Comparison of ENCODE assay signal across 8 mouse cellular contexts in genomic region chr10:76201978-76202377, GRCm38 (mm10). TPM values are rescaled to one million over a fixed set of nuclear protein-coding genes. Genes with fewer than 3 reads are reported as not detected.
DNase-seq lines count a peak whose midpoint lies in the region; ATAC-seq and TF ChIP-seq lines count a peak whose summit lies in the region.

No protein-coding gene starts in this region.

- no peak for ATAC-seq in intestine, postnatal 0 days
- ATAC-seq in intestine, embryonic 16.5 days: no peak

- 17% methylated on average over 7 of the region's 7 CpGs for WGBS in intestine, postnatal 0 days
- WGBS in intestine, embryonic 16.5 days: 19% methylated on average over 7 of the region's 7 CpGs

- no peaks in the 10 kb centered on the region for H3K27me3 ChIP-seq in intestine, postnatal 0 days (replicated peaks; ENCODE audit: control insufficient read depth, insufficient read depth, low read length)
- H3K27me3 ChIP-seq in intestine, embryonic 16.5 days (replicated peaks; ENCODE audit: control insufficient read depth, insufficient read depth, low read length): no peaks in the 10 kb centered on the region

- no peak overlapping the region for H3K9ac ChIP-seq in intestine, postnatal 0 days (ENCODE audit: low read depth, low read length)
- no peak overlapping the region for H3K9ac ChIP-seq in intestine, embryonic 16.5 days (ENCODE audit: low read depth, low read length)

- intact Hi-C loops in heart, postnatal 36 days (cut with DNase I): loop anchor here (5.0 to 10.0 kb wide), 2 partner anchors 225 to 317 kb away; no protein-coding TSS in a partner anchor
- intact Hi-C loops in left cerebral cortex, postnatal 14 days (cut with DNase I): loop anchor here (10.0 kb wide), 1 partner anchor 227 kb away; no protein-coding TSS in a partner anchor

- no peaks in the 10 kb centered on the region for H3K36me3 ChIP-seq in intestine, postnatal 0 days (ENCODE audit: control insufficient read depth, insufficient read depth)
- no peaks in the 10 kb centered on the region for H3K36me3 ChIP-seq in intestine, embryonic 16.5 days (ENCODE audit: control insufficient read depth, insufficient read depth, low read length)

- peak; percentile 35 for DNase-seq in T-cell, adult 2 months (ENCODE audit: low spot score)
- peak; percentile 69 to 87 for DNase-seq in cerebellum, postnatal 25 days
- DNase-seq in heart, postnatal 36 days: peak; percentile 53 to 69
- DNase-seq in left cerebral cortex, postnatal 14 days (ENCODE audit: low spot score in 2 of 2): peak; percentile 82 to 88
- DNase-seq in ovary, postnatal 10 days (ENCODE audit: low spot score): peak; percentile 56
- DNase-seq in thymus, postnatal 25 days: peak; percentile 56

- H3K9me3 ChIP-seq in intestine, postnatal 0 days (ENCODE audit: control insufficient read depth): no peaks in the 10 kb centered on the region
- H3K9me3 ChIP-seq in intestine, embryonic 16.5 days (ENCODE audit: control insufficient read depth, low read length): no peaks in the 10 kb centered on the region

- H3K4me3 ChIP-seq in intestine, postnatal 0 days (ENCODE audit: low read depth, low read length): no peak overlapping the region
- no peak overlapping the region for H3K4me3 ChIP-seq in intestine, embryonic 16.5 days (ENCODE audit: low read length)

- peak; percentile 85 for TF ChIP-seq CTCF in intestine, postnatal 0 days (IDR thresholded peaks at IDR 0.05; ENCODE audit: low read depth)

- no peak overlapping the region for H3K27ac ChIP-seq in intestine, postnatal 0 days (ENCODE audit: low read depth, low read length)
- no peak overlapping the region for H3K27ac ChIP-seq in intestine, embryonic 16.5 days (ENCODE audit: low read length)

- H3K4me2 ChIP-seq in intestine, postnatal 0 days (replicated peaks; ENCODE audit: low read depth): no peak overlapping the region
- H3K4me2 ChIP-seq in intestine, embryonic 16.5 days (ENCODE audit: low read depth, low read length): no peak overlapping the region

- no peaks in the 10 kb centered on the region for H3K4me1 ChIP-seq in intestine, postnatal 0 days (replicated peaks; ENCODE audit: control insufficient read depth, insufficient read depth, low read length)
- no peaks in the 10 kb centered on the region for H3K4me1 ChIP-seq in intestine, embryonic 16.5 days (ENCODE audit: control insufficient read depth, insufficient read depth, low read length)

RNA-seq across cellular contexts. Expression of gene Prmt2, which starts 35.7 kb away (rescaled TPM):
- 23.9 and 25.6 TPM in 2 replicates for polyA plus RNA-seq in intestine, postnatal 0 days (2015; fragmentation: Nextera tagmentation; extraction: Ambion mirVana)
- 42.6 and 44.2 TPM in 2 replicates for polyA plus RNA-seq in intestine, embryonic 16.5 days (2015; fragmentation: Nextera tagmentation; extraction: Ambion mirVana)
- total RNA-seq in heart, postnatal 36 days (2021): 10 to 100 TPM; 10.9 to 12.3 TPM
- 10 to 100 TPM; 56.6 to 60.6 TPM for total RNA-seq in left cerebral cortex, postnatal 14 days (2021)

RNA-seq across cellular contexts. Expression of gene S100b, which starts 51.7 kb away (rescaled TPM):
- 5.9 and 7.0 TPM in 2 replicates for polyA plus RNA-seq in intestine, postnatal 0 days (2015; fragmentation: Nextera tagmentation; extraction: Ambion mirVana)
- polyA plus RNA-seq in intestine, embryonic 16.5 days (2015; fragmentation: Nextera tagmentation; extraction: Ambion mirVana): 2.1 and 2.4 TPM in 2 replicates
- total RNA-seq in heart, postnatal 36 days (2021): 1 to 10 TPM; 1.4 to 1.6 TPM
- total RNA-seq in left cerebral cortex, postnatal 14 days (2021): 10 to 100 TPM; 86.5 to 89.4 TPM

RNA-seq across cellular contexts. Expression of gene Slc5a4a, which starts 54.7 kb away (rescaled TPM):
- polyA plus RNA-seq in intestine, postnatal 0 days (2015; fragmentation: Nextera tagmentation; extraction: Ambion mirVana): 0.31 and 0.39 TPM in 2 replicates
- 0.21 and 0.28 TPM in 2 replicates for polyA plus RNA-seq in intestine, embryonic 16.5 days (2015; fragmentation: Nextera tagmentation; extraction: Ambion mirVana)
- not detected for total RNA-seq in heart, postnatal 36 days (2021)
- total RNA-seq in left cerebral cortex, postnatal 14 days (2021): not detected

Comparison
In these comparisons a context has a peak if more than half of its experiments do, and no peak if none do; other contexts are left out.
1. DNase-seq: peak in every context shown above with its lines; median percentile 85 in left cerebral cortex, postnatal 14 days; 78 in cerebellum, postnatal 25 days; 61 in heart, postnatal 36 days; 56 in ovary, postnatal 10 days; 56 in thymus, postnatal 25 days; 35 in T-cell, adult 2 months.
2. RNA of gene Prmt2, which starts 35.7 kb away (total RNA-seq): 56.6 to 60.6 TPM in left cerebral cortex, postnatal 14 days; 10.9 to 12.3 TPM in heart, postnatal 36 days; every median in the first group is over 4 times any median in the second.
3. RNA of gene S100b, which starts 51.7 kb away (total RNA-seq): 86.5 to 89.4 TPM in left cerebral cortex, postnatal 14 days; 1.4 to 1.6 TPM in heart, postnatal 36 days; every median in the first group is over 10 times any median in the second.